Mouse (Mus musculus) erythroblast, embryonic 14.5 days (primary cell): ENCODE measurements around the gene Kbtbd12.

Source experiments
- GATA1 ChIP-seq: IDR thresholded peaks from 2 replicates; pipeline ENCODE4 v1.6.1; 2012; ENCODE audit warnings: low read length, inconsistent platforms, mixed read lengths
- TAL1 ChIP-seq: IDR thresholded peaks from 3 replicates; pipeline ENCODE4 v1.6.1; 2012; ENCODE audit warnings: low read length, inconsistent platforms, mixed read lengths

GRCm38 (mm10) chr6:88518404-88519263 is 119.1 kb downstream of the Kbtbd12 start, which contains the start of gene Sec61a1:
- TF ChIP-seq GATA1 (no peak), TAL1 (no peak)
